Mouse (Mus musculus) stomach, adult 2 months (tissue): ENCODE data around the gene Dsp. TPM values are rescaled to one million over a fixed set of nuclear protein-coding genes. Genes with fewer than 3 reads are reported as not detected.

Source experiments
- polyA plus RNA-seq: library from polyadenylated mRNA; depleted of rRNA; stranded (reverse); fragments of >200 nt; gene quantifications from 2 replicates; pipeline ENCODE4 v1.2.3, GENCODE M21; 2012; rRNA removed

Gene Dsp
- 16.8 and 19.2 TPM in 2 replicates for polyA plus RNA-seq

GRCm38 (mm10) chr13:38151069-38151588 is at the start of gene Dsp:
TSS of gene Dsp (plus strand) at chr13:38151294.

GRCm38 (mm10) chr13:38204702-38205482 is 53.8 kb downstream of the Dsp start, which contains the start of gene Snrnp48:
TSS of gene Snrnp48 (plus strand) at chr13:38204938.

Other genes with a start within 250 kb of the Dsp start
- 1.6 and 2.2 TPM in 2 replicates for gene Ssr1, start 157.1 kb upstream of the Dsp start, polyA plus RNA-seq
- 1.9 and 3.6 TPM in 2 replicates for gene Riok1, start 114.3 kb upstream of the Dsp start, polyA plus RNA-seq
- gene Cage1, start 114.2 kb upstream of the Dsp start, polyA plus RNA-seq = 0.03 TPM in 1 of 2 replicates, not detected in the other
- 7.4 and 9.6 TPM in 2 replicates for gene Snrnp48, start 53.6 kb downstream of the Dsp start, polyA plus RNA-seq
- 4.0 and 5.3 TPM in 2 replicates for gene Bmp6, start 193.8 kb downstream of the Dsp start, polyA plus RNA-seq